Mouse (Mus musculus): ENCODE measurements around the gene Gnl2.
A peak's percentile ranks its signal among the peaks of the same experiment; 100 is the strongest.

The Gnl2 gene

DNA sequence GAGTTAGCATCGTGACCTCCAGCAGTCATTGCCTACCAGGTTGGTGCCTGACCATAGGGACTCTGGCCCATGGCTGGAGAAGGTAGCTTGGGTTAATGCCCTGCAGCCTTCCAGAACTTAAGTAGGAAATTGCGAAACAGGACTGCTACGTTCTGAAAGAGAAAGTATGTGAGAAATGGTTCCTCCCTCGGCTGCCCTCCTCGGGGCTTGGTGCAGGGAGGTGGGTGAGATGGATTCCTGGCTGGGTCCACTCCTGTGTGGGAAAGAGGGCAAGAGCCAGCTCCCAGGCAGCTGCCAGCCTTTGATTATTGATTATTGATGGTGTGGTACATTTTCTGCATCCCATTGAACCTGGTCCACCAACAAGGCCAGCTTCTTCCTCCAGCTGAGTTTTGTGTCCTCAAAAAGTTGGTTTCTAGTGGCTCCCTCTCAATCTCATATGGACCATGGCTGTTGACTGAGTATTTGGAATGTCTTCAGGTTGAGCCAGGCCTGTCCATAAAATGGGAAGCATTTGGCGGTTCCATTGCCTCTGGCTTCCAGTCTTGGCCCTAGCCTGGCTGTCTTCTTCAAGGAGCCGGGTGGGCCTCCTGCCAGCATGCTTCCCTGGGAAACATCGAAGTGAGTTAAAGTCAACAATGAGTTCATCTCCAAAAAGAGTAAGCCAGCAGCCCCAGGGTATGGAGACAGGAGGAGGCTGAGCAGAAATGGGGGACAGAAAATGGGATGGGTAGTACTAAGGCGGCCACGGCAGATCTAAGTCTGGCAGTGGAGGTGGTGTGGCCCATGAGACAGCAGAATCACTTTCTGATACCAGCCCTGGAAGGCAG is at the start of gene Gnl2:
Gene Gnl2, plus strand, starts transcription at position 780 of the 830 bp plus-strand sequence.
- DNase-seq, result no peak

GRCm38 (mm10) chr4:124968711-124969110 is 47.7 kb upstream of the Gnl2 start:
- DNase-seq, result no peak

DNA sequence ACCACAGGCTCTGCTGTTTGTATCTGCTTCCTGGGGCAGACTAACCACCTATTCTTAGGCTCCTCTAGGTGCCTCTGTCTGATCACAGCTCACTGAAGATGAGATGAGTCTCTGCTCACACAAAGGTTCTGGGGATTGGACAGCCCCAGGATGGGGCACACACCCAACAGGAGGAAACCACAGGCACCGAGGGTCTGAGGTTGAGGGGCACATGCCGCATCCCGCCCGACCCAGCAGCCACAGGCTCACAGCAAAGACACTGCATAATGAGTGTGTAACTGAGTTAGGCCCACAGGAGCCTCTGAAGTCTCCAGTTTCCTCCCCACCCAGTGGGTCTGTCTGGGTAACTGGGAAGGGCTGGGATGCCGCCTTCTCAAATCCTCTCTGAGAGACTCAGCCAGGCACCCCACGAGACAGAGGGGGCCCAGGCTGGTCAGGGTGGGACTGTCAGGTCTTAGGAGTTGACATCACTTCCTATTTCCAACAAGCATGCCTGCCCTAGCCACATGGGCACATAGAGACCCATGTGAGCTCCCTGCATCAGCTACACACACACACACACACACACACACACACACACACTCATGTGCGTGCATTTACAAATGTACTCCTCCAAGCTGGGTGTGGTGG is 47.1 kb upstream of the Gnl2 start:
- DNase-seq, result no peak

- no peak for DNase-seq
Observed at GRCm38 (mm10) chr4:124970194-124970593, 46.2 kb upstream of the Gnl2 start.

DNA sequence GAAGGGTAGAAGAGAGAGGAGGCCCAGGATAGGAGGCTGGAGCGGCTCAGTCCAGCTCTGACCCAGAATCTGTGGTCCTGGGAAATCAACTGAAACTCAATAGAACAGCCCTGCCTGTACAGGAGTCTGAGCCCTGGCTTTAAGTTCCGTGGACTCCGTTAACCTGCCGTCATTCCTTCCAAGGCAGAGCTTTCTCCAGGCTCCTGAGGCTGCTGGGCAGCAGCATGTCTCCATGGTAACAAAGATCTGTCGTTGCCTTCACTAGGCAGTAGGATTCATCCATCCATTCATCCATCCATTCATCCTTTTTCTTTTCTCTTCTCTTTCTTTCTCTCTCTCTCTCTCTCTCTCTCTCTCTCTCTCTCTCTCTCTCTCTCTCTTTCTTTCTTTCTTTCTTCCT is 45.7 kb upstream of the Gnl2 start:
- DNase-seq, result no peak

GRCm38 (mm10) chr4:124971094-124971493 is 45.3 kb upstream of the Gnl2 start:
- no peak for DNase-seq

DNA sequence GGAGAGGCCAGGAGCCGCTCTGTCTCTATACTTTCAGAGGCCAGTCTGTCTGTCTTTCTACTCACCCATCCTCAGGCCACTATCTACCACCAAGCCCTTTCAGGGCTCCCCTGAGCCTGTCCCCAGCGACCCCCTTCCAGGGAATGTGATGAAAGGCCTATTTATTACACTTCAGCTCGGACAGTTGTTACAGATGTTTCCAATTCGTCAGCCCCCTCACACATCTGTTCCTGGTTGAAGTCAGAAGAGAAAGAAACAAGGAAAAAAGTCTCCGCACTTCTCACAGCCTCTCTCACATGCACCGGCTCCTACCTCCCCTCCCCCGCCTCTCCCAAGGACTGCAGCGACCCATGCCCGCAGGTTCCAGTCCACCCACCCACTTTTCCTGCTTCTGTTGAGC is 44.1 kb upstream of the Gnl2 start:
- DNase-seq, result no peak

DNA sequence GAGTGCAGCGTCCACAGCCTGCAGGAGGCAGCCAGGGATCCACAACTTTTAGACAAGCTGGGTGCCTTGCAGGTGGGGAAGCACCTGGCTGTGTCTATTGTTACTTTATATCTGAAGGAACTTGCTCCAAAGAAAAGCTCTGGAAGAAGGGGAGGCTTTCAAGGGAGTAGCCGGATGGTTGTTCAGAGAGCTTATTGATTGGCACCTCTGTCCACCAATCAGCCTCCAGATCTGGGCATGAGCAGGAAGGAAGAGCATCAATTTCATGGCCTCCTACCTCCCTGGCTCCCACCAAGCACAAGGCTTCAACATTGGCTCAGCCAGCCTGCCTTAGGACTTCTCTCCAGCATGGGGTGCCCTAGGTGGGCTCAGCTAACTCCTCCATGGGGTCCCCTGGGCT is 43.1 kb upstream of the Gnl2 start:
- no peak for DNase-seq

GRCm38 (mm10) chr4:124978201-124978600 is 38.2 kb upstream of the Gnl2 start:
- no peak for DNase-seq

DNA sequence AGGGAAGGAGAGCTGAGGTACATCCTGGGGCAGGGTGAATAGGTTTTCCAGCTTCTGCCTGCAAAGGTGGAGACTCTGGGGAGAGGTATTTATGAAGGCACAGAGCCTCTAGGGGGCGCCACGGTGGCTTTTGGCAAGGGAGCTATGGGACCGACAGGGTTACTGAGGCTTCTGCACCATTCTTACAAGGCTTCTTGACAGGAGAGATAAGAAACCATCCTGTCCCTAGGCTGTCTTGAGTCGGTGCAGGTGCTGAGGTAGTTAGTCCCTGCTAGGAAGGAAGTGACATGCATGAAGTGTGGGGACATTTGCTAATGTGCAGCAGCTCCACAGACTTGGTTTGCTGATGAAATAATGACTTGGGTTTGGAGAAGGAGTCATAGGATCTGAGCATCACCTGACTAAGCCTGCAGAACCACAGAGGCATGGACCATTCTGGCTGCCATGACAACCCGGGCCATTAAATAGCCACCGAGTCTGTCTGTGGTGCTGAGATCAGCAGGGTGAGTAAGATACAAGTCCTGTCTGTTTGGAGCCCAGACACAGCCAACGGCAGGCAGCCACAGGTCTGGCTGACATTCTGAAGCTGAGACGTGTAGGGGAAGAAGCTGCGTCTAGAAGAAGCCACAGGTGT is 32.4 kb upstream of the Gnl2 start:
- DNase-seq, result peak; percentile 59

GRCm38 (mm10) chr4:124984871-124985670 is 31.3 kb upstream of the Gnl2 start:
- no peak for DNase-seq

DNA sequence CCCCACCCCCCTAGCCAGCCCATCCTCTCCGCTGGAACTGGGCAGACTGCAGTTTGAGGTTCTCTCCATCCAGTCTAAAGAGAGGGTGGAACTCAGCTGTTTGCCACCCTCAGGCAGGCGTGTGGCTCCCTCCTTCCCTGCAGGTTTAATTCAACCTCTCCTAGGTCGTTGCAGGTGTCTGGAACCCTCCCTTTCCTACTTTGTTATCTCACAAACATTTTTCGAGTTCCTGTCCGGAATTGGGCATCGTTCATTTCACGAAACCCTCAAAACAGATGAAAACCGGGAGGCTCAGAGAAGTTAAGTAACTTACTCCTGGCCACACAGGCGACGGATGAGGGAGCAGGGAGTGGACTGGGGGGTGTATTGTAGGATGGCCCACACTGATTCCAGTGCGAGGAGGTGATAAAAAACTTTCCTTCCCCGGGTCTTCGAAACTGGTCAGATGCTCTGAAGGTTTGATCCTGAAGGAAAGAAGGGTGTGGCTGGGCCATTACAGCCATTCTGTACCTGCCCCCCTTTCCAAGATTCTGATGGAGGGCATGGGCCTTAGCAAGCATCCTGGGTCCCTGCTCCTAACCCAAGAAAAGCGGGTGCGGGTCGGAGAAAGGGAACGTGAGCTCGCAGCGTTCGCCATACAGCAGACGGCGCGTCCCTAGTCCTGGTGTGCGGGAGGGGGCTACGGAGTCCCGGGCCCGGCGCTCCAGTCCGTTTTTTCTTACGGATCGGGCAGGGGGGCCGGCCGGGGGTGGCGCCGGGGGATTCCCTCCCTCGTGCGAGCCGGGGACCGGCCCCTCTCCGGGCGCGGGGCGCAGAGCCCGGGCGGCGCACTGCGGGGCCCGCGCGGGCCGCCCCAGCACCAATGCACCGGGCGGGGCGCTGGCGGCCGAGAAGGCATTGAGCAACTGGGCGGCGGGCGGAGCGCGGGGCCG is 30.4 kb upstream of the Gnl2 start, which contains the start of gene Rspo1:
Gene Rspo1, plus strand, starts transcription at position 760 of the 932 bp plus-strand sequence.
- peak; percentile 23 for DNase-seq

DNA sequence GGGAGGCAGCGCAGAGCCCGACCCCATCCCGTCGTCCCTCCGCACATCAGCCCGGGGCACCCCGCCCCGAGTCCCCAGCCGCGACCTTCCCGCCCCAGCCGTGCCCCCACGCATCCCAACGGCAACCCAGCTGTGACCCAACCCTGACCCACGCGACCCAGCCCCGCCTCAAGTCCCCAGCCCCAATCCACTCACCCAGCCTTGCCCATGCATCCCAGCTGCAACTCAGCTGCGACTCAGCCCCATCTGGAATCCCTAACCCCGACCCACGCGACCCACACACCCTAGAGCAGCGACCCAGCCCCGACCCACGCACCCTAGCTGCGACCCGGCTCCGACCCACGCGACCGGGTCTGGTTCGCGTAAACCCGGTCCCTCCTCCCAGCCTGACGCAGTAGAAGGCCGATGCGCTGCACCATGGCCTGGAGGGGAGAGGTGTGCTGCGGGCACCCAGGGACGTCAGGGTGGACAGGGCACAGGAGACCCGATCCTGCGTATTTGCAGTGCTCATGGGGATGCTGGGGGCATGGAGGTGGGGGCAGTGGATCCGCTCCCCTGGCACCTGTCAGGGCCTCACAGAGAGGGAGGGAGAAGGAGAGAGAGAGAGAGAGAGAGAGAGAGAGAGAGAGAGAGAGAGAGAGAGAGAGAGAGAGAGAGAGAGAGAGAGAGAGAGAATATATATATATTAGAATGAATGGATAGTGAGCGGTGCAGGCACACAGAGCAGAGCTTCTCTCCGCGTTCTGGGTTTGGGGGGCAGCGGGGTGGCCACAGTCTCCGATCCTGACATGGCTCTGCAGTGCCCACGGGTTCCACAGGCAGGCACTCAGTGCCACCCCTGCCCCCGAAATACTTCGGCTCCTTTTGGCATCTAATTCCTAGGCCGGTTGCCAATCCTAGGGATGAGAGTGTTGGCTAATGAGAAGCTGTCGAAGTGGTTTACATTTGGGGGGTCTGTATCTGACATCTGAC is 29.4 kb upstream of the Gnl2 start:
- no peak for DNase-seq

DNA sequence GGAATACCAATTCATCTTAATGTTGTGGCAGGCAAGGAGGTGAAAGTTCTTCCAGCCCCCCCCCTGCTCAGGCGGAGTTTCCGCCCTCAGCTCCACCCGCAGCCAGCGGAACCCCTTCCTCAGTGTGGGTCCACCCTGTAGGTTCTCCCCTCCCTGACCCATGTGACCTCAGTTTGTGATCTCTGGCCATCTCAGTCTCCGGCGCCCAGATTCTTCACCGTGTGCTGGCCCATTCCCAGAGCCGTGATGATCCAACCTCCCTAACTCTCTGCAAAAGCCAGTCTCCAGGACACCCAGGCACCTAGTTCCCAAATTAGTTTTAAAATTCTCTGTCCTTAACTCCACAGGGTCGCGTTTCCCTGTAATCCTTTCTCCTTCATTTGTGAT is 28.7 kb upstream of the Gnl2 start:
- DNase-seq, result no peak

DNA sequence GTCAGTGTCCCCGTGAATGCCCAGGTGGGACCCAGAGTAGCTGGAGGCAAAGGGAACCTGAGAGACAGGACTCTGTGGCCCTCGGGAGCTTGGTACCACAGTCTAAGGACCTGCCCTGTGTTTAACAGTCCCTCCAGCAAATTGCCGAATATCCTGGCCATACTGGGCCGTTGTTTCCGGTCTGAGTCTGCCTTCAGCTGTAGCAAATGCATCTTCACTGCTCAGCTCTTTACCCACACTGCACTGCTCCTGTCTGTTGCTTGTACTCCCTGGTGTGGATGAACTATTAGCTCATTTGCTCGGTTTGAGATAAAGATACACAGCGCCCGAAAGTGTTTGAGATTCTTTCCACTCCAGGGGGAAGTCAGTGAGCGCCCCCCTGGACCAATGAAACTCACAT is 28.0 kb upstream of the Gnl2 start:
- DNase-seq, result no peak

GRCm38 (mm10) chr4:124989787-124990253 is 26.6 kb upstream of the Gnl2 start:
- no peak for DNase-seq

- peak; percentile 20 for DNase-seq
Observed at GRCm38 (mm10) chr4:124990325-124990724, 26.1 kb upstream of the Gnl2 start.

- peak; percentile 46 for DNase-seq
Observed at GRCm38 (mm10) chr4:124997479-124998147, 18.8 kb upstream of the Gnl2 start.

GRCm38 (mm10) chr4:124999548-124999947 is 16.8 kb upstream of the Gnl2 start:
- no peak for DNase-seq

- DNase-seq, result no peak
Observed at GRCm38 (mm10) chr4:125002978-125003377, 13.4 kb upstream of the Gnl2 start.

Data from liver (tissue).